Mouse (Mus musculus) urinary bladder, postnatal 25 days (tissue): ENCODE measurements around the gene Phf5a.

Experiments used
- DNase-seq: peaks from one replicate; pipeline ENCODE4 v3.0.0; 2022; ENCODE audit warnings: low spot score

Phf5a gene

GRCm38 (mm10) chr15:81885418-81885934, 13.8 kb upstream of the Phf5a start:
- DNase-seq = no peak

GRCm38 (mm10) chr15:81882348-81882747, 10.6 kb upstream of the Phf5a start:
- DNase-seq = no peak

- no peak for DNase-seq
These were observed 8.1 kb upstream of the Phf5a start for GRCm38 (mm10) chr15:81879531-81880401.

- DNase-seq = peak; percentile 99
These were observed 788 bp upstream of the Phf5a start, which contains the start of gene Aco2 for GRCm38 (mm10) chr15:81872262-81873136. Gene Aco2 (plus strand): TSS chr15:81872309.

- no peak for DNase-seq
These were observed 1.7 kb downstream of the Phf5a start for GRCm38 (mm10) chr15:81869985-81870384.

GRCm38 (mm10) chr15:81864238-81864637, 7.5 kb downstream of the Phf5a start:
- DNase-seq = no peak

GRCm38 (mm10) chr15:81860471-81861135, 11.1 kb downstream of the Phf5a start:
- DNase-seq = no peak

- DNase-seq = peak; percentile 66
These were observed 12.1 kb downstream of the Phf5a start for GRCm38 (mm10) chr15:81859330-81860255.

GRCm38 (mm10) chr15:81858517-81859329, 13.0 kb downstream of the Phf5a start, which contains the start of gene Tob2:
Gene Tob2 (minus strand): TSS chr15:81858796.
- peak; percentile 51 for DNase-seq

- DNase-seq = peak; percentile 94
These were observed 13.6 kb downstream of the Phf5a start for GRCm38 (mm10) chr15:81858138-81858516.

GRCm38 (mm10) chr15:81857724-81858116, 14.0 kb downstream of the Phf5a start:
- no peak for DNase-seq

- DNase-seq = no peak
These were observed 14.6 kb downstream of the Phf5a start for GRCm38 (mm10) chr15:81856938-81857723.

GRCm38 (mm10) chr15:81856030-81856790, 15.5 kb downstream of the Phf5a start:
- DNase-seq = peak; percentile 63

GRCm38 (mm10) chr15:81853081-81853480, 18.6 kb downstream of the Phf5a start:
- DNase-seq = no peak

GRCm38 (mm10) chr15:81852411-81853000, 19.2 kb downstream of the Phf5a start:
- DNase-seq = no peak

GRCm38 (mm10) chr15:81851375-81851774, 20.3 kb downstream of the Phf5a start:
- DNase-seq = no peak

GRCm38 (mm10) chr15:81850718-81851117, 21.0 kb downstream of the Phf5a start:
- no peak for DNase-seq

- DNase-seq = no peak
These were observed 22.6 kb downstream of the Phf5a start for GRCm38 (mm10) chr15:81849104-81849503.
